Mouse (Mus musculus) monocyte, adult 2 months (primary cell): Measurements from ENCODE around the gene Sept9.

Source experiments
- DNase-seq, 2 experiments: peaks; one replicate each; pipeline ENCODE4 v3.0.0; 2022; ENCODE audit warnings: low spot score in 2 of 2, low read depth in 1 of 2

Gene Sept9

DNA sequence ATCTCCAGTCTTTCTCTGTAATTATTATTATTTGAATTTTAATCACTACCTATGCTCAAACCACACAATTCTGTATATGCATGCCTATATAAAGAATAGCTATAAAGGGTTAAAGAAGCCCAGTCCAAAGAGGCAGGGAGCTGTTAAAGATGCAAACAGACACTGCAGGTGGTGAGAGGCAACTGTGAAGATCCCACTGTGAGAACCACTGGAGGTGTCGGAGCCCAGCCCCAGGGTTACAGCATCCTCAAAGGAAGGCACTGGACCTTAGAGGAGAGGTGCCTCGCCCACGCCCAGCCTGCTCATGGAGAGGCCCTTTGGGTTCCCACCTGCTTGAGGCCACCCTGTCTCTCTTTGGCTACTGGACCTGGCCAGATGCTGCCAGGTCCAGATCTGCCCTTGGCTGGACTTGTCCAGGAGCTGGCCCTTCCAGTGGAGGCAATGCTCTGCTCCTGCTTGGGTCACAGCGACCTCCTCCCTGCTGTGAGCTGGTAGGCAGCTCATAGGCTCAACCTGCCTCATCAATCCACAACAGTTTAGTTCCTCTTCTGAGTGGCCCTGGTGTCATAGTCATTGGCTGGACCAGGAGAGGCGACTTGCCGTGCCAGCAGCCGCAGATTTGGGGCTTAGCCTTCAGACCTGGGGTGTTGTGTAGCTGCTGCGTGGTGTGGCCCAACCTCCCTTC is 45.7 kb downstream of the Sept9 start:
- no peak for DNase-seq

- no peak for DNase-seq
Observed at GRCm38 (mm10) chr11:117245846-117246245, 46.4 kb downstream of the Sept9 start.

- no peak for DNase-seq
Observed at GRCm38 (mm10) chr11:117246286-117246685, 46.8 kb downstream of the Sept9 start.

- DNase-seq, result no peak
Observed at GRCm38 (mm10) chr11:117246981-117247431, 47.5 kb downstream of the Sept9 start.

GRCm38 (mm10) chr11:117247541-117247940 is 48.1 kb downstream of the Sept9 start:
- no peak for DNase-seq

DNA sequence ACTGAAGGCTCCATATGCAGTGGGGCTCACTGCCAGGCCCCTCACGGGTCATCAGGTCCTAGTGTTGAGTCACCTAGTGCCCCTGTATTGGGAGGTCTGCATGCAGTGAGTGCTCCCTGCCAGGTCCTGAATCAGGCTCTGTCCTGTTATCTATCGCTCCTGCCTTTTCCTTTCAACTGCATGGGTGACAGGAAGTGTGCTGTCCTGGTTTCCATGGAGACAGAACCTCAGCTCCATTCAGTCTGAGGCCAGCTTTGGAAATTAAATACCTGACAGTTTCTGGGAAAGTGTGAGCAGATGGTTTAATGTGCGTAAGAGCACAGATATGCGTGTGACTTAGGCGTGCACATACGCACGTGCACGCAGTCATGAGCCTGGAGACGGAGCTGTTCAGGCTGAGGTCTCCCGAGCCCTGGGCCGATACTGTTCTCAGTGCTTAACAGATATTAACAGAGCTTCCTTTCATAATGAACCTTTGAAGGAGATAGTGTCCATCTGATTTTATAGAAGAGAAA is 49.3 kb downstream of the Sept9 start:
- DNase-seq, result no peak

- no peak for DNase-seq
Observed at GRCm38 (mm10) chr11:117249282-117249984, 50.0 kb downstream of the Sept9 start.

DNA sequence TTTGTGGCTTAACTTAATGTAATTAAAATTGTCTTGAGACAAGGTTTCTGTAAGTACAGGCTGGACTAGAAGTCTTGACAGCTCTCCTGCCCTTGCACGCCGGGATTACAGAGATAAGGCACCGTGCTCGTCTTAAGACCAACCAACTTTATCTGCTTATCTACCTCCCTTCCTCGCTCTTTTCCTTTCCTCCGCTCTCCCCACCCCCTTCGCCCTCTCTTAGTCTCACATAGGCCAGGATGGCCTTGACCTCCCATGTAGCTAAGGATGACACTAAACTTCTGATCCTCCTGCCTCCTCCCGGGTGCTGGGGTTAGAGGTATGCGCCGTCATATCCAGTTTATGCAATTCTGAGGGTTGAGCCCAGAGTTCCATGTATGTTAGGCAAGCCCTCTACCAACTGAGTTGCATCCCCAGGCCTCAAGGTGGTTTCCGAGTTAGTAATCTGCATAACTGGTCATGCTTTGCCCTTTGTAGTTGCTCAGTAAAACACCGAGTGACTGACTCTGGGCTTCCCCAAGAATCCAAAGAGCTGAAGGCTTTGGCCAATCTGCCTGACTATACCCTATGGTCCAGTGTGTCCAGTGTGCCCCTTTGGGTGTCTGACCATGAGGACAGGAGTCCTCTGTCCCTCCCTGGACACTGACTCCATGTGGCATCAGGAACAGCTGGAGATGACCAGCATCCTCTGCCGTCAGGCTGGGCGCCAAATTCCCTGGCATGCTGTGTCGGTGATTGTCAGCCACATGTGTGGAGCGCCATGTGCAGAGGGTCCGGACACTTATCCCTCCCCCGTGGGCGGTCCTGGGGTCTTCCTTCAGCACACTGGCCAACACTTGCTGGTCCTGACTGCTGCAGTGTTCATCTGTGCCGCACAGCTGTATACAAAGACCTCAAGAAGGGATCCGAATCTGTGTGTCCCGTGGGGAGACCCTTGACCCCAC is 50.8 kb downstream of the Sept9 start:
- no peak for DNase-seq

GRCm38 (mm10) chr11:117251755-117252154 is 52.3 kb downstream of the Sept9 start:
- DNase-seq, result no peak

GRCm38 (mm10) chr11:117252846-117253245 is 53.4 kb downstream of the Sept9 start:
- no peak for DNase-seq

- no peak for DNase-seq
Observed at GRCm38 (mm10) chr11:117254161-117255107, 55.0 kb downstream of the Sept9 start.

DNA sequence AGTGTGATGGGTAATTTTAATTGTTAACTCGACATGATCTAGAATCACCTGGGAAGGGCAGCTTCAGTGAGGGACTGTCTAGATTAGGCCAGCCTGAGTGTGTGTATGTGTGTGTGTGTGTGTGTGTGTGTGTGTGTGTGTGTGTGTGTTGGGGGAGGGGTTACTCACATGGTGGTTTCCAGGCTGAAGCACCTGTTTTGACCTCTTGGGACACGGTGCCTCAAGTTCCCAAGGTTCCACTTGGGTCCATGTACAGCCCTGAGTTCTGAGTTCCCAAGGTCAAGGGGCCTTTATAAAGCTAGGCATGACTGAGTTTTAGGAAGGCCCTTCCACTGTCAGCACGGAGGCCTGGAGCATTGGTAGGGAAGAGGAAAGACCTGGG is 55.6 kb downstream of the Sept9 start:
- DNase-seq, result no peak

GRCm38 (mm10) chr11:117256088-117256487 is 56.6 kb downstream of the Sept9 start:
- no peak for DNase-seq

DNA sequence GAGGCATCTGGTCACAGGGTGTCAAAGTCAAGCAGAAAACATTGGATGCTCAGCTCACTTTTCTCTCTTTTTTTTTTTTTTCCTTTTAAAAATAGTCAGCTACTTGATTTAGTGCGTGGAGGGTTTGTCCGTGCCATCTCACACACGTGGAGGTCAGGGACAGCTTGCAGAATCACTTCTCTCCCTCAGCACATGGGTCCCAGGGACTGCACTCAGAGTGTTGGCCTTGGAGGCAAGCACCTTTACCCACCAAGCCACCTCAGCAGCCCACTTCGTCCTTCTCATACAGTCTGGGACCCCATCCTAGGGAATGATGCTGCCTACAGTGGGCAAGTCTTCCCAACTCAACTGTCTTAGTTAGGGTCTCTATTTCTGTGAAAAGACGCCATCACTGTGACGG is 57.4 kb downstream of the Sept9 start:
- DNase-seq, result no peak

GRCm38 (mm10) chr11:117257266-117257665 is 57.8 kb downstream of the Sept9 start:
- DNase-seq, result no peak

DNA sequence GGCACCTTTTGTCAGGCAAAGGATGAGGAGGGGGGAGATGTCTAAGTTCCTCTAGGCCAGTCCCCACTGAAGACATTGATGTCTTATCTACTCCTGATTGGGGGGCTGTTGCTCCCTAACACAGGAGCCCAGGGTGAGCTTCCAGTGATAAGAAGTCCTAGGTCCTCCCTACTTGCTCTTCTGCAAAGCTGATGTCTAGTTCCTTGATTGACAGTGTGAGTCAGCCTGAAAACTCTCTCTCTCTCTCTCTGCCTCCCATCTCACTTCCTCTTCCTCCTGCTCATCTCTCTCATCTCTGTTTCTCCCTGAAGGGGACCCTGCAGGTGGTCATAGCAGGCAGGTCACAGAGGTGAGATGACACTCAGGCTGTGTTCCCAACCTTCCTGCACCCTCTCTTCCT is 58.4 kb downstream of the Sept9 start:
- DNase-seq, result peak in 1 of 2 experiments; percentile 13

GRCm38 (mm10) chr11:117259178-117259960 is 59.9 kb downstream of the Sept9 start:
- no peak for DNase-seq

DNA sequence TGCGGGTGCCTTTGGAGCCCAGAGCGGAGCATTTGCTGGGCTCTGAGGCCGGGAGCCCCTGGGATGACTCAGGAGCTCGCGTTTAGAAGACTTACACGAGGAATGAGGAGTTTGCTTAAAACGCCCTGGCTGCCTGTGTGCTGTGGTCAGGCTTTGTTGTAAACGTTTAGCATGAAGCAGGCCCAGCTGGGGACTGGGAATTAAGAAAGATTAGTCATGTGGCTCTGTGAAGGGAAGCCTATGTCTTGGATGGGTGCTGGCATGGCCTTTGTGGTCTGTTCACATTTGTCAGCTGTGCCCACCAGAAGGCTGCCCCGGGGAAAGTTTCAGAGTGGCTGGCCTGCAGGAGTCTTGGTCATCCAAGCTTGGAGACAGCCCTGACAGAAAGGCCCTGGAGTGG is 61.2 kb downstream of the Sept9 start:
- no peak for DNase-seq

DNA sequence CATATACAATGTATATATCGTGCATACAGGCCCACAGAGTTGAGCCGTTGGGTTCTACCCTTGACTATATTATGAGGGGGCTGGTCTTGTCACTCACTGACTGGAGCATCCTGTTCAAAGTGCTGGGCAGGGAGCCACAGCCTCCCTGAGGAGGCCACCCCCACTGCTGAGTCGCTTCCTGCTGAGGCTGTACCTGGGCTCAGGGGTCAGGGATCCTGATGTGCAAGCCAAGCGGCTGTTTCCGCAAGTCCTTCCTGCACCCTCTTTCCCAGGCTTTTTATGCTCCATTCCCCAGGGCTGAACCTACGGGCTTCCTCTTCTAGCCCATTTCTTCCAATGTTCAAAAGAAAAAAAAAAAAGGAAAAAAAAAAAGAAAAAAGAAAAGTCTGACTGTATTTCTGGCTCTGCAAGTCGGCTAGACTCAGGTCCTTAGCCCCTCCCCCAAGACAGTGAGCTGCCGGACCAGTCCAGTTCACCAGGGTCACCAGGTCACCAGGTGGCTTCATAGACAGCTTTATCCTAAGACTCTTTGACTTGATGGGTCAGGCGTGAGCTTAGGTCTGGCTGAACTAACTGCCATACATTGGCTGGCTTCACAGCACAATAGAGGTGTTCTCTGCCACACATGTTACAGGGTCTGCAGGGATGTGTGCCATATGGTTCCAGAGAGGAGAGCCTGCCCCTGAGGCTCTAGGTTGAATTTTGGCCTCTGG is 63.8 kb downstream of the Sept9 start:
- no peak for DNase-seq
